Mouse (Mus musculus) C2C12 (cell line): Measurements from ENCODE around the gene Fam198a.

Experiments used
- CTCF ChIP-seq: IDR thresholded peaks from one replicate; pipeline ENCODE4 v1.5.1; 2011; ENCODE audit not compliant: control insufficient read depth, insufficient read depth, insufficient read length
- FOSL1 ChIP-seq: IDR thresholded peaks from one replicate; pipeline ENCODE4 v1.8.0; 2011; ENCODE audit warnings: mild to moderate bottlenecking, low read length; ENCODE audit not compliant: poor library complexity, insufficient read depth, severe bottlenecking
- MYOG ChIP-seq: IDR thresholded peaks from one replicate; pipeline ENCODE4 v1.6.1; 2011; ENCODE audit not compliant: control insufficient read depth, insufficient read length; ENCODE audit errors: extremely low read depth
- USF1 ChIP-seq: IDR thresholded peaks from one replicate; pipeline ENCODE4 v1.6.1; 2011; ENCODE audit warnings: low read depth, mild to moderate bottlenecking, control low read depth, moderate library complexity

- no peak for TF ChIP-seq CTCF
- TF ChIP-seq FOSL1 = no peak
- no peak for TF ChIP-seq USF1
- no peak for TF ChIP-seq MYOG
Measured at GRCm38 (mm10) chr9:121964941-121965340, 14.2 kb downstream of the Fam198a start.
